Mouse (Mus musculus): ENCODE data around the gene Zfp263. TPM values are rescaled to one million over a fixed set of nuclear protein-coding genes. Genes with fewer than 3 reads are reported as not detected.
A peak's percentile ranks its signal among the peaks of the same experiment; 100 is the strongest.

Zfp263 gene
- total and polyA plus RNA-seq, 3 experiments, result 17.9 to 18.5 TPM; not detected in 1

GRCm38 (mm10) chr16:3732612-3733011, 11.3 kb upstream of the Zfp263 start:
- H3K36me3 ChIP-seq (ENCODE audit: control insufficient read depth in 1 of 2, insufficient read depth in 2 of 2, low read length in 2 of 2), result peaks cover 0 to 4% of the 10 kb centered on the region in 2 experiments; a peak in 1 of 4 replicates
- no peaks in the 10 kb centered on the region for H3K4me1 ChIP-seq (ENCODE audit: control insufficient read depth in 1 of 2, insufficient read depth in 2 of 2, low read length in 2 of 2)
- no peak overlapping the region for H3K4me3 ChIP-seq (ENCODE audit: control insufficient read depth in 1 of 2, insufficient read depth in 1 of 2, low read depth in 2 of 2, low read length in 2 of 2)
- DNase-seq (ENCODE audit: low read depth, low spot score), result peak; percentile 82
- no peak overlapping the region for H3K27ac ChIP-seq (ENCODE audit: control insufficient read depth, low read depth, low read length)
- H3K27me3 ChIP-seq (ENCODE audit: control insufficient read depth in 1 of 2, insufficient read depth in 2 of 2, low read length in 2 of 2), result peaks cover 0 to 4% of the 10 kb centered on the region in 2 experiments; a peak in 1 of 4 replicates
- H3K9me3 ChIP-seq (replicated peaks; ENCODE audit: insufficient read depth, low read length), result no peaks in the 10 kb centered on the region
- H3K9ac ChIP-seq (ENCODE audit: control insufficient read depth, low read depth, low read length, poor library complexity, severe bottlenecking), result no peak overlapping the region
- TF ChIP-seq TAL1 (IDR thresholded peaks at IDR 0.05; ENCODE audit: low read length) (no peak), NELFE (IDR thresholded peaks at IDR 0.05; ENCODE audit: low read depth, low read length) (no peak), MYB (IDR thresholded peaks at IDR 0.05; ENCODE audit: low read depth, low read length) (no peak), MAZ (IDR thresholded peaks at IDR 0.05; ENCODE audit: low read depth, low read length) (no peak), EP300 (IDR thresholded peaks at IDR 0.05; ENCODE audit: low read depth in 1 of 2, low read length in 2 of 2) (peak in 1 of 2 experiments; percentile 31; a peak in 1 of 4 replicates), MEF2A (IDR thresholded peaks at IDR 0.05; ENCODE audit: extremely low read depth, insufficient replicate concordance, low read depth, low read length, poor library complexity, severe bottlenecking) (no peak), ELF1 (IDR thresholded peaks at IDR 0.05; ENCODE audit: low read depth, low read length) (no peak), MYC (IDR thresholded peaks at IDR 0.05; ENCODE audit: low read depth, low read length) (peak; percentile 66; the same call in 1 of the 2 replicates), SMC3 (IDR thresholded peaks at IDR 0.05; ENCODE audit: low read depth, low read length) (no peak), NRF1 (IDR thresholded peaks at IDR 0.05; ENCODE audit: insufficient read depth, low read depth, low read length, poor library complexity, severe bottlenecking) (no peak), E2F4 (IDR thresholded peaks at IDR 0.05; ENCODE audit: borderline replicate concordance, low read depth, low read length) (no peak), ZNF384 (IDR thresholded peaks at IDR 0.05; ENCODE audit: low read depth, low read length) (peak; percentile 72), RCOR1 (IDR thresholded peaks at IDR 0.05; ENCODE audit: low read depth, low read length) (no peak), HCFC1 (IDR thresholded peaks at IDR 0.05; ENCODE audit: low read depth, low read length) (no peak), POLR2A (IDR thresholded peaks at IDR 0.05; ENCODE audit: control insufficient read depth in 1 of 2, insufficient read depth in 1 of 2, low read depth in 1 of 2, low read length in 2 of 2, poor library complexity in 1 of 2) (no peak), ZMIZ1 (IDR thresholded peaks at IDR 0.05; ENCODE audit: low read depth, low read length) (no peak), MAX (IDR thresholded peaks at IDR 0.05; ENCODE audit: low read length) (no peak), GATA1 (IDR thresholded peaks at IDR 0.05; ENCODE audit: low read depth, low read length) (no peak), TCF12 (IDR thresholded peaks at IDR 0.05; ENCODE audit: low read depth, low read length) (no peak), GABPA (IDR thresholded peaks at IDR 0.05; ENCODE audit: low read depth, low read length) (no peak), CHD1 (IDR thresholded peaks at IDR 0.05; ENCODE audit: low read depth, low read length) (no peak), ZC3H11A (IDR thresholded peaks at IDR 0.05; ENCODE audit: low read depth, low read length) (no peak), USF1 (IDR thresholded peaks at IDR 0.05; ENCODE audit: low read depth, low read length) (no peak), POLR2AphosphoS2 (IDR thresholded peaks at IDR 0.05; ENCODE audit: low read length) (no peak), CTCF (IDR thresholded peaks at IDR 0.05 in 2 of 3, conservative IDR thresholded peaks at IDR 0.05 in 1 of 3; ENCODE audit: control insufficient read depth in 1 of 3, insufficient read depth in 1 of 3, low read depth in 2 of 3, low read length in 3 of 3, poor library complexity in 1 of 3, severe bottlenecking in 1 of 3) (no peak)
- no peaks in the 10 kb centered on the region for H3K79me2 ChIP-seq (ENCODE audit: control insufficient read depth, insufficient read depth, low read length, poor library complexity)

All from MEL (cell line).